Mouse (Mus musculus) kidney, embryonic 15.5 days (tissue): ENCODE measurements around the gene Rb1. TPM values are rescaled to one million over a fixed set of nuclear protein-coding genes. Genes with fewer than 3 reads are reported as not detected.

Source experiments
- ATAC-seq: fragments of 200-750 bp; cut with Nextera tagmentation; replicated peaks from 2 replicates; pipeline ENCODE4 v1.8.0; 2017; ENCODE audit warnings: moderate TSS enrichment; ENCODE audit not compliant: low FRiP score
- H3K27ac ChIP-seq: fragments of 300-500 bp; sonication (generic); 2 replicates; pipeline ENCODE4 v1.5.1; 2015; ENCODE audit warnings: mild to moderate bottlenecking, inconsistent platforms
- H3K27me3 ChIP-seq: fragments of 300-500 bp; sonication (generic); 2 replicates; pipeline ENCODE4 v1.6.1; 2015; ENCODE audit warnings: inconsistent platforms
- H3K36me3 ChIP-seq: fragments of 300-500 bp; sonication (generic); 2 replicates; pipeline ENCODE4 v1.6.1; 2015; ENCODE audit warnings: inconsistent platforms
- H3K4me1 ChIP-seq: fragments of 300-500 bp; sonication (generic); 2 replicates; pipeline ENCODE4 v1.6.1; 2015; ENCODE audit warnings: inconsistent platforms
- H3K4me2 ChIP-seq: fragments of 300-500 bp; sonication (generic); 2 replicates; pipeline ENCODE4 v1.6.1; 2015; ENCODE audit warnings: moderate library complexity, mild to moderate bottlenecking, inconsistent platforms
- H3K4me3 ChIP-seq: fragments of 300-500 bp; sonication (generic); replicated peaks from 2 replicates; pipeline ENCODE4 v1.5.1; 2015; ENCODE audit warnings: mild to moderate bottlenecking, inconsistent platforms
- H3K9ac ChIP-seq: fragments of 300-500 bp; sonication (generic); 2 replicates; pipeline ENCODE4 v1.6.1; 2015; ENCODE audit warnings: mild to moderate bottlenecking, inconsistent platforms
- H3K9me3 ChIP-seq: fragments of 300-500 bp; sonication (generic); replicated peaks from 2 replicates; pipeline ENCODE4 v1.6.1; 2016; ENCODE audit warnings: inconsistent platforms
- WGBS: fragments of 180-500 bp; shearing (Covaris S2); methylation state at CpG from one replicate; pipeline ENCODE4 v1.1.7; 2015; ENCODE audit warnings: mixed read lengths; 5-methylcytosine and 5-hydroxymethylcytosine counted together
- microRNA counts: library from miRNA; unstranded; fragments of <30 nt; microRNA quantifications from one replicate; lab custom pipeline; 2016
- microRNA-seq: library from miRNA; unstranded; fragments of <30 nt; microRNA quantifications from one replicate; pipeline ENCODE4, GENCODE M21; 2016
- polyA plus RNA-seq: library from polyadenylated mRNA; unstranded; fragments of >200 nt; fragmentation: Nextera tagmentation; extraction: Ambion mirVana; gene quantifications from 2 replicates; pipeline ENCODE4 v1.2.1, GENCODE M21; 2015

Rb1 gene
- polyA plus RNA-seq, 1 experiment from 2014 or later = 16.2 TPM

GRCm38 (mm10) chr14:73138483-73138882 is 187.1 kb downstream of the Rb1 start:
- H3K27me3 ChIP-seq = no peaks in the 10 kb centered on the region
- ATAC-seq = no peak
- 95% methylated on average over 7 of the region's 7 CpGs for WGBS
- no peaks in the 10 kb centered on the region for H3K9me3 ChIP-seq
- no peak overlapping the region for H3K4me3 ChIP-seq
- peaks cover 16% of the 10 kb centered on the region for H3K4me1 ChIP-seq
- no peak overlapping the region for H3K4me2 ChIP-seq
- H3K36me3 ChIP-seq = no peaks in the 10 kb centered on the region
- H3K27ac ChIP-seq = no peak overlapping the region
- H3K9ac ChIP-seq = no peak overlapping the region

- no peaks in the 10 kb centered on the region for H3K36me3 ChIP-seq
- no peak overlapping the region for H3K27ac ChIP-seq
- no peak overlapping the region for H3K9ac ChIP-seq
- no peaks in the 10 kb centered on the region for H3K27me3 ChIP-seq
- no peak overlapping the region for H3K4me2 ChIP-seq
- peaks cover 12% of the 10 kb centered on the region for H3K4me1 ChIP-seq
- ATAC-seq = no peak
- H3K4me3 ChIP-seq = no peak overlapping the region
- no peaks in the 10 kb centered on the region for H3K9me3 ChIP-seq
- 75% methylated on average over 5 of the region's 5 CpGs for WGBS
These were observed 188.4 kb downstream of the Rb1 start for GRCm38 (mm10) chr14:73137234-73137633.

MicroRNA genes within 50 kb of the gene (microRNA counts, 519-probe panel; counts per million panel counts)
- 31.7 counts per million for microRNA mmu-miR-687 (lab: Ali Mortazavi, UCI)

Small RNAs within 50 kb of the gene (microRNA-seq; reads per million reads assigned to microRNA genes)
- not detected for gene Mir687

Other genes with a start within 250 kb of the Rb1 start
- 128 and 131 TPM in 2 replicates for gene Rcbtb2, start 202.8 kb downstream of the Rb1 start, polyA plus RNA-seq
- 15.3 and 15.9 TPM in 2 replicates for gene Lpar6, start 87.9 kb downstream of the Rb1 start, polyA plus RNA-seq
- gene Itm2b, start 59.5 kb upstream of the Rb1 start, polyA plus RNA-seq = 910 and 925 TPM in 2 replicates
- 89.4 and 91.6 TPM in 2 replicates for gene Med4, start 184.2 kb upstream of the Rb1 start, polyA plus RNA-seq
- 122 and 126 TPM in 2 replicates for gene Sucla2, start 199.5 kb upstream of the Rb1 start, polyA plus RNA-seq
- 7.6 and 8.4 TPM in 2 replicates for gene Nudt15, start 222.4 kb upstream of the Rb1 start, polyA plus RNA-seq